Mouse (Mus musculus) embryonic fibroblast, embryonic 13.5 days (primary cell): ENCODE data around the gene Phb2.

Experiments used
- CTCF ChIP-seq: IDR thresholded peaks from 2 replicates; pipeline ENCODE4 v1.5.1; 2011; ENCODE audit warnings: mild to moderate bottlenecking, control low read depth, low read length, moderate library complexity, borderline replicate concordance; ENCODE audit not compliant: insufficient read depth
- POLR2A ChIP-seq: IDR thresholded peaks from 2 replicates; pipeline ENCODE4 v1.6.1; 2011; ENCODE audit warnings: low read depth, mild to moderate bottlenecking, control low read depth, low read length, moderate library complexity

DNA sequence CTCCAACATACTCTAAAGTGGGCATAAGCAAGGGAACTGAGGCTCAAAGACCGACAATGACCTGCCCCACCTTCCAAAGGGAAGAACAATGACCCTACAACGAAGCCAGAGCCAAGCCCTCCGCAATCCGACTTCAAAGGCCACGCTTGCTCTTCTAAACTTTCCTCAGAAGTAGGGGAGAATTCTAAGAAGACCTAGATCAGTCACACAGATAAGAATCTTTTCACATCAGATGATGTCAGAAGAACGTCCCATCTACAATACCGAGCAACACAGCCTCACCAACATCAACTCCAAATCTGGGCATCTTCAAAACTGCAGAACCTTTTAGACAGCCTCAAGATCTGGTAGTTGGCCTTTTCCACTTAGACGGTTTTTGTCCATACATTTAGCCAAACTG, 38.3 kb downstream of the Phb2 start:
- no peak for TF ChIP-seq POLR2A
- TF ChIP-seq CTCF: no peak
